Mouse (Mus musculus) liver, embryonic 16.5 days (tissue): ENCODE results near the gene Ppp1r1c. TPM values are rescaled to one million over a fixed set of nuclear protein-coding genes. Genes with fewer than 3 reads are reported as not detected.

Experiments
- ATAC-seq: fragments of 200-750 bp; cut with Nextera tagmentation; 2 replicates; pipeline ENCODE4 v1.8.0; 2017; ENCODE audit warnings: low read depth, mild to moderate bottlenecking, moderate number of reproducible peaks, moderate library complexity
- H3K27ac ChIP-seq: fragments of 300-500 bp; sonication (generic); 2 replicates; pipeline ENCODE4 v1.5.1; 2014; ENCODE audit warnings: mild to moderate bottlenecking, low read length
- H3K27me3 ChIP-seq: fragments of 300-500 bp; sonication (generic); 2 replicates; pipeline ENCODE4 v1.6.1; 2014; ENCODE audit warnings: low read depth, low read length, mixed read lengths; ENCODE audit not compliant: control insufficient read depth, insufficient read depth
- H3K36me3 ChIP-seq: fragments of 300-500 bp; sonication (generic); 2 replicates; pipeline ENCODE4 v1.6.1; 2014; ENCODE audit warnings: mild to moderate bottlenecking; ENCODE audit not compliant: control insufficient read depth, insufficient read depth
- H3K4me1 ChIP-seq: fragments of 300-500 bp; sonication (generic); 2 replicates; pipeline ENCODE4 v1.6.1; 2014; ENCODE audit warnings: low read depth, low read length, mixed read lengths; ENCODE audit not compliant: control insufficient read depth
- H3K4me2 ChIP-seq: fragments of 300-500 bp; sonication (generic); 2 replicates; pipeline ENCODE4 v1.6.1; 2014; ENCODE audit warnings: low read depth, low read length, mixed read lengths
- H3K4me3 ChIP-seq: fragments of 300-500 bp; sonication (generic); 2 replicates; pipeline ENCODE4 v1.5.1; 2014; ENCODE audit warnings: low read depth, mild to moderate bottlenecking, low read length
- H3K9ac ChIP-seq: fragments of 300-500 bp; sonication (generic); 2 replicates; pipeline ENCODE4 v1.6.1; 2014; ENCODE audit warnings: low read depth, low read length
- H3K9me3 ChIP-seq: fragments of 300-500 bp; sonication (generic); replicated peaks from 2 replicates; pipeline ENCODE4 v1.6.1; 2016; ENCODE audit warnings: low read length; ENCODE audit not compliant: control insufficient read depth
- WGBS: fragments of 180-500 bp; shearing (Covaris S2); extraction: QIAGEN DNeasy Blood & Tissue Kit; methylation state at CpG from one replicate; pipeline ENCODE4 v1.1.7; 2014; ENCODE audit not compliant: insufficient replicate concordance; 5-methylcytosine and 5-hydroxymethylcytosine counted together
- polyA plus RNA-seq: library from polyadenylated mRNA; unstranded; fragments of >200 nt; fragmentation: Nextera tagmentation; extraction: Ambion mirVana; gene quantifications from 2 replicates; pipeline ENCODE4 v1.2.1, GENCODE M21; 2015

Ppp1r1c gene
- polyA plus RNA-seq: not detected in 2 replicates

- Histone ChIP-seq H3K4me1 (no peaks in the 10 kb centered on the region), H3K36me3 (no peaks in the 10 kb centered on the region), H3K4me2 (no peak within 1 kb of the TSS), H3K4me3 (no peak within 1 kb of the TSS), H3K27ac (no peak within 1 kb of the TSS), H3K9ac (no peak within 1 kb of the TSS), H3K9me3 (no peaks in the 10 kb centered on the region), H3K27me3 (no peaks in the 10 kb centered on the region)
- no peak for ATAC-seq
- WGBS: 73% methylated on average over 6 of the region's 6 CpGs
Observed at GRCm38 (mm10) chr2:79707575-79707974, at the start of gene Ppp1r1c. Ppp1r1c (plus strand) TSS chr2:79707780.

GRCm38 (mm10) chr2:79660417-79661185, 47.0 kb upstream of the Ppp1r1c start:
- H3K4me3 ChIP-seq: no peak overlapping the region
- no peaks in the 10 kb centered on the region for H3K9me3 ChIP-seq
- no peaks in the 10 kb centered on the region for H3K27me3 ChIP-seq
- H3K4me2 ChIP-seq: no peak overlapping the region
- H3K27ac ChIP-seq: no peak overlapping the region
- 83% methylated on average over 12 of the region's 12 CpGs for WGBS
- peaks cover 9% of the 10 kb centered on the region for H3K36me3 ChIP-seq
- H3K9ac ChIP-seq: no peak overlapping the region
- no peaks in the 10 kb centered on the region for H3K4me1 ChIP-seq
- ATAC-seq: no peak

- Histone ChIP-seq H3K27me3 (no peaks in the 10 kb centered on the region), H3K4me2 (no peak overlapping the region), H3K4me1 (no peaks in the 10 kb centered on the region), H3K4me3 (no peak overlapping the region), H3K27ac (no peak overlapping the region), H3K36me3 (peaks cover 9% of the 10 kb centered on the region), H3K9me3 (no peaks in the 10 kb centered on the region), H3K9ac (no peak overlapping the region)
- WGBS: 68% methylated on average over 7 of the region's 7 CpGs
- no peak for ATAC-seq
Observed at GRCm38 (mm10) chr2:79661486-79662104, 46.0 kb upstream of the Ppp1r1c start.

- H3K9me3 ChIP-seq: no peaks in the 10 kb centered on the region
- H3K27me3 ChIP-seq: no peaks in the 10 kb centered on the region
- H3K27ac ChIP-seq: no peak overlapping the region
- no peak for ATAC-seq
- H3K9ac ChIP-seq: no peak overlapping the region
- WGBS: 65% methylated on average over 3 of the region's 3 CpGs
- no peak overlapping the region for H3K4me3 ChIP-seq
- peaks cover 9% of the 10 kb centered on the region; the same call in 1 of the 2 replicates for H3K36me3 ChIP-seq
- no peaks in the 10 kb centered on the region for H3K4me1 ChIP-seq
- no peak overlapping the region for H3K4me2 ChIP-seq
Observed at GRCm38 (mm10) chr2:79664532-79665286, 42.9 kb upstream of the Ppp1r1c start.

GRCm38 (mm10) chr2:79665492-79665891, 42.1 kb upstream of the Ppp1r1c start:
- Histone ChIP-seq H3K36me3 (peaks cover 7% of the 10 kb centered on the region; the same call in 1 of the 2 replicates), H3K4me2 (no peak overlapping the region), H3K4me3 (no peak overlapping the region), H3K4me1 (no peaks in the 10 kb centered on the region), H3K27ac (no peak overlapping the region), H3K9ac (no peak overlapping the region), H3K9me3 (no peaks in the 10 kb centered on the region), H3K27me3 (no peaks in the 10 kb centered on the region)
- 55% methylated on average over 3 of the region's 3 CpGs for WGBS
- ATAC-seq: no peak

- Histone ChIP-seq H3K4me1 (no peaks in the 10 kb centered on the region), H3K4me3 (no peak overlapping the region), H3K27ac (no peak overlapping the region), H3K4me2 (no peak overlapping the region), H3K9ac (no peak overlapping the region), H3K9me3 (no peaks in the 10 kb centered on the region), H3K27me3 (no peaks in the 10 kb centered on the region), H3K36me3 (no peaks in the 10 kb centered on the region)
- WGBS: 69% methylated on average over 3 of the region's 3 CpGs
- no peak for ATAC-seq
Observed at GRCm38 (mm10) chr2:79675266-79675665, 32.3 kb upstream of the Ppp1r1c start.

- 29% methylated on average over 1 of the region's 1 CpGs for WGBS
- Histone ChIP-seq H3K4me3 (no peak overlapping the region), H3K36me3 (no peaks in the 10 kb centered on the region), H3K4me2 (no peak overlapping the region), H3K4me1 (no peaks in the 10 kb centered on the region), H3K27ac (no peak overlapping the region), H3K9me3 (no peaks in the 10 kb centered on the region), H3K27me3 (no peaks in the 10 kb centered on the region), H3K9ac (no peak overlapping the region)
- no peak for ATAC-seq
Observed at GRCm38 (mm10) chr2:79677663-79678257, 29.8 kb upstream of the Ppp1r1c start.

- H3K9me3 ChIP-seq: no peaks in the 10 kb centered on the region
- 69% methylated on average over 4 of the region's 4 CpGs for WGBS
- H3K4me2 ChIP-seq: no peak overlapping the region
- H3K36me3 ChIP-seq: no peaks in the 10 kb centered on the region
- no peak overlapping the region for H3K27ac ChIP-seq
- H3K27me3 ChIP-seq: no peaks in the 10 kb centered on the region
- no peak overlapping the region for H3K9ac ChIP-seq
- no peaks in the 10 kb centered on the region for H3K4me1 ChIP-seq
- H3K4me3 ChIP-seq: no peak overlapping the region
- ATAC-seq: no peak
Observed at GRCm38 (mm10) chr2:79681672-79682071, 25.9 kb upstream of the Ppp1r1c start.
